Mouse (Mus musculus): ENCODE results near the gene Gm3336. TPM values are rescaled to one million over a fixed set of nuclear protein-coding genes. Genes with fewer than 3 reads are reported as not detected.

Gene Gm3336
- total RNA-seq, 1 experiment: 1.8 TPM

DNA sequence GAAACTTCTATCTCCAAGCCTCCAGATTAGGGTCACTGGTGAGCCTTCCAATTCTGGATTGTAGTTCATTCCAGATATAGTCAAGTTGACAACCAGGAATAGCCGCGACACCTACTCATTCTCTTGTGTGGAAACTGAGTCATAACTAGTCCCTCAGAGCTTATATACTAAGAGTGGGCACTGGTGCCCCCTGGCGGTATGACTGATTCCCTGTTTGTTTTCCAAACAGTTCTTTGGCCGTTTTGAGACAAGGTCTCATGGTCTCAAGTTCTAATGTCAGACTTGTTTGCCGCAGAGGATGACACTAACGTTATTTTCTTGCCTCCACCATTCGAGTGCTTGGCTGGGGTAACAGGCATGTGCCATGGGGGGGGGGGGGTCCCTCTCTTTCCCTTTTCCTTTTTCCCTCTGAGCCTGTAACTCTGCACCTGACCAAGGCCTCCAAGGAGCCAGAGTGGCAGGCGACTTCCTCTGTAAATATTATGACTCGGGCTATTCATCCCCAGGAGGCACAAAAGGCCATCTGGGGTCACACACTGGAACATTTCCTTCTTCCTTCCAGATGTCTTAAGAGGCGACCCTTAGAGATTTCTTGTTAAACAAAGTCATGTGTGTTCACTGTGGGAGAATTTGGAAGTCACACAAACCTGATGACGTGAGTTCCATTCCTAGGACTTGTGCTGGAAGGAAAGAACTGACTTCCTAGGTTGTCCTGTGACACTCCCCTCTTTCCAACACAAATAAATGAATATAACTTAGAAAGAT is 33.8 kb downstream of the Gm3336 start:
- no peaks in the 10 kb centered on the region for H3K9me3 ChIP-seq (ENCODE audit: control insufficient read depth, insufficient read depth, low read depth, low read length)
- no peak overlapping the region for H3K27ac ChIP-seq (ENCODE audit: insufficient read depth, low read depth, low read length, poor library complexity, severe bottlenecking)

DNA sequence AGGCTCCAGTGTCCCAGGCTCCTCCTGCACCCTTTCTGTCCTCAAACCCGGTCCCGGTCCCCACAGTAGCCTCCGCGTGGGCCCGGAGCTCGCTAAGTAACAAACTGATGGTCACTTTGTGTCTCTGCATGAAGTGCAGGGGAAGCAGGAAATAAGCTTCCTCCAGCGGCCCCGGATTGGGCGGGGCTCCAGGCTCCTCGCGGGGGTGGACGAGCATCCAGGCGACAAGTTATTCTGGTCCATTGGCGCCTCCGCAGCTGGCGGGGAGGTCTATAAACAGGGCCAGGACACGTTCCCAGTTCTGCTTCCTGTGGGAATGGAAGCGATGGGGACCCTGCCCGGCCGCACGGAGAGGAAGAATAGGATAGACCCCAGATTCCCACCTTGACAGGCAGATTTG is 34.8 kb downstream of the Gm3336 start:
- no peak for DNase-seq (ENCODE audit: low read depth, low spot score)
- no peak overlapping the region for H3K27ac ChIP-seq (ENCODE audit: insufficient read depth, low read depth, low read length, poor library complexity, severe bottlenecking)
- no peaks in the 10 kb centered on the region for H3K9me3 ChIP-seq (ENCODE audit: control insufficient read depth, insufficient read depth, low read depth, low read length)
- peak overlapping the region; percentile 33; the same call in 1 of the 2 replicates for H3K9ac ChIP-seq (ENCODE audit: insufficient read depth, low read depth, low read length, poor library complexity, severe bottlenecking)
- H3K36me3 ChIP-seq (ENCODE audit: control insufficient read depth, insufficient read depth, low read length, poor library complexity, severe bottlenecking): no peaks in the 10 kb centered on the region; the same call in 1 of the 2 replicates
- H3K4me3 ChIP-seq (ENCODE audit: insufficient read depth in 1 of 2, low read depth in 1 of 2, low read length in 2 of 2, poor library complexity in 1 of 2, severe bottlenecking in 1 of 2): peak overlapping the region; percentile 42 to 56
- H3K4me1 ChIP-seq (ENCODE audit: control insufficient read depth in 2 of 2, insufficient read depth in 2 of 2, low read length in 2 of 2, poor library complexity in 1 of 2): peaks cover 2 to 12% of the 10 kb centered on the region in 2 experiments; a peak in 2 of 4 replicates
- TF ChIP-seq HCFC1 (IDR thresholded peaks at IDR 0.05; ENCODE audit: borderline replicate concordance, insufficient read depth, low read length): no peak
- no peak for TF ChIP-seq MAFK (IDR thresholded peaks at IDR 0.05; ENCODE audit: insufficient read depth, low read depth, low read length)
- no peak for TF ChIP-seq ZNF384 (IDR thresholded peaks at IDR 0.05; ENCODE audit: low read depth, low read length)
- TF ChIP-seq ZC3H11A (IDR thresholded peaks at IDR 0.05; ENCODE audit: borderline replicate concordance, low read depth, low read length): no peak
- no peak for TF ChIP-seq CHD2 (IDR thresholded peaks at IDR 0.05; ENCODE audit: low read depth, low read length)
- in situ Hi-C loops (cut with MboI; ENCODE audit: low sequenced_read_pairs in 2 of 2, unreplicated experiment in 2 of 2): loop anchor here in 1 of 2 experiments (5.0 kb wide), 1 partner anchor 36 kb away; the partner anchor contains the start of gene Gm3336

More for the DNA sequence above, 33.8 kb downstream of the Gm3336 start:
- H3K9ac ChIP-seq (ENCODE audit: insufficient read depth, low read depth, low read length, poor library complexity, severe bottlenecking): no peak overlapping the region
- peaks cover 2 to 14% of the 10 kb centered on the region in 2 experiments; a peak in 2 of 4 replicates for H3K4me1 ChIP-seq (ENCODE audit: control insufficient read depth in 2 of 2, insufficient read depth in 2 of 2, low read length in 2 of 2, poor library complexity in 1 of 2)
- DNase-seq (ENCODE audit: low read depth, low spot score): peak; percentile 72
- no peaks in the 10 kb centered on the region for H3K36me3 ChIP-seq (ENCODE audit: control insufficient read depth, insufficient read depth, low read length, poor library complexity, severe bottlenecking)
- TF ChIP-seq ZNF384 (IDR thresholded peaks at IDR 0.05; ENCODE audit: low read depth, low read length) (no peak), MAFK (IDR thresholded peaks at IDR 0.05; ENCODE audit: insufficient read depth, low read depth, low read length) (no peak), HCFC1 (IDR thresholded peaks at IDR 0.05; ENCODE audit: borderline replicate concordance, insufficient read depth, low read length) (no peak), ZC3H11A (IDR thresholded peaks at IDR 0.05; ENCODE audit: borderline replicate concordance, low read depth, low read length) (no peak)
- in situ Hi-C loops (cut with MboI; ENCODE audit: low sequenced_read_pairs in 2 of 2, unreplicated experiment in 2 of 2): loop anchor here in 1 of 2 experiments (5.0 kb wide), 1 partner anchor 35 kb away; the partner anchor contains the start of gene Gm3336
- H3K4me3 ChIP-seq (ENCODE audit: insufficient read depth in 1 of 2, low read depth in 1 of 2, low read length in 2 of 2, poor library complexity in 1 of 2, severe bottlenecking in 1 of 2): no peak overlapping the region

DNA sequence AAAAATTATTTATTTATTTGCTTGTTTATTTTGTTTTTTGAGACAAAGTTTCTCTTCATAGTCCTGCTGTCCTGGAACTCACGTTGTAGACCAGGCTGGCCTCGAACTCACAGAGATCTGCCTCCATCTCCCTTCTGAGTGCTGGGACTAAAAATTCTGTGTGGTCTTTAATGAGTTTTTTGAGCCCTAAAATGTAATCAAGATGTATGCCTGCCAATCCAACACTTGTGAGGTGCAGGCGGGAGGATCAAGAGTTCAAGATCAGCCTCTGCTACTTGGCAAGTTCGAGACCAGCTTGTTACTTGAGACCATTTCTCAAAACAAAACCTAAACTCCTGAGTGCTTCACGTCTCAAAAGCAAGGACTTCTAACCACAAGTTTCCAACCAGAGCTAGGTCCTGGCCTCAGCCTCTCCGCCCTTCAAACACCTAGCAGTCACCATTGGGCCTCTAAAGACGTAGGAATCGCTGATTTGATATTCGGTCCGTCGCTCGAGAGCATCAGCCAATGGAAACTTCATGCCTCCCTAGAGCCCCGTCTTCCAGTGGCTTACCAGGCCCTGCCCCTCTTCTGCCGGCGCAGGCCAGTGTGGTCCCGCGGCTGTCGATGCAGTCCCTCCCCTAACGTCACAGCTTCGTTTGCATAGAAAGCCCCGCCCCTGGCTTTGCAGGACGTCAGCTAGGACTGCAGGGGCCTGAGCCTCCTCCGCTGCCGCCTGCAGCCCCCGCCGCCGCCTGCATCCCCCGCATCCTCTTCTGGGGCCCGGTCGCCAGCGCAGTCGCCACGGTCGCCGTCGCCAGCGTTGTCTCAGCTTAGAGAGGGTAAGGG is 35.9 kb downstream of the Gm3336 start, which contains the start of gene Rab3a:
Rab3a (plus strand) TSS at position 637 of the 828 bp plus-strand sequence.
- peak; percentile 92 for TF ChIP-seq CHD2 (IDR thresholded peaks at IDR 0.05; ENCODE audit: low read depth, low read length)
- TF ChIP-seq MAFK (IDR thresholded peaks at IDR 0.05; ENCODE audit: insufficient read depth, low read depth, low read length): no peak
- TF ChIP-seq HCFC1 (IDR thresholded peaks at IDR 0.05; ENCODE audit: borderline replicate concordance, insufficient read depth, low read length): no peak
- Histone ChIP-seq H3K4me3 (ENCODE audit: insufficient read depth in 1 of 2, low read depth in 1 of 2, low read length in 2 of 2, poor library complexity in 1 of 2, severe bottlenecking in 1 of 2) (peak within 1 kb of the TSS; percentile 70 to 90), H3K36me3 (ENCODE audit: control insufficient read depth, insufficient read depth, low read length, poor library complexity, severe bottlenecking) (peaks cover 3% of the 10 kb centered on the region; the same call in 1 of the 2 replicates), H3K27ac (ENCODE audit: insufficient read depth, low read depth, low read length, poor library complexity, severe bottlenecking) (no peak within 1 kb of the TSS), H3K9me3 (ENCODE audit: control insufficient read depth, insufficient read depth, low read depth, low read length) (no peaks in the 10 kb centered on the region), H3K9ac (ENCODE audit: insufficient read depth, low read depth, low read length, poor library complexity, severe bottlenecking) (peak within 1 kb of the TSS; percentile 49), H3K4me1 (ENCODE audit: control insufficient read depth in 2 of 2, insufficient read depth in 2 of 2, low read length in 2 of 2, poor library complexity in 1 of 2) (peaks cover 4 to 13% of the 10 kb centered on the region in 2 experiments; a peak in 3 of 4 replicates)
- in situ Hi-C loops (cut with MboI; ENCODE audit: low sequenced_read_pairs in 2 of 2, unreplicated experiment in 2 of 2): loop anchor here in 1 of 2 experiments (5.0 kb wide), 1 partner anchor 37 kb away; the partner anchor contains the start of gene Gm3336
- DNase-seq (ENCODE audit: low read depth, low spot score): peak; percentile 95

- H3K27ac ChIP-seq (ENCODE audit: insufficient read depth, low read depth, low read length, poor library complexity, severe bottlenecking): no peak overlapping the region
- peaks cover 3% of the 10 kb centered on the region; the same call in 1 of the 2 replicates for H3K36me3 ChIP-seq (ENCODE audit: control insufficient read depth, insufficient read depth, low read length, poor library complexity, severe bottlenecking)
- no peak for DNase-seq (ENCODE audit: low read depth, low spot score)
- no peaks in the 10 kb centered on the region for H3K9me3 ChIP-seq (ENCODE audit: control insufficient read depth, insufficient read depth, low read depth, low read length)
- H3K9ac ChIP-seq (ENCODE audit: insufficient read depth, low read depth, low read length, poor library complexity, severe bottlenecking): peak overlapping the region; percentile 49
- TF ChIP-seq MAFK (IDR thresholded peaks at IDR 0.05; ENCODE audit: insufficient read depth, low read depth, low read length): no peak
- TF ChIP-seq ZNF384 (IDR thresholded peaks at IDR 0.05; ENCODE audit: low read depth, low read length): no peak
- TF ChIP-seq ZC3H11A (IDR thresholded peaks at IDR 0.05; ENCODE audit: borderline replicate concordance, low read depth, low read length): no peak
- TF ChIP-seq CHD2 (IDR thresholded peaks at IDR 0.05; ENCODE audit: low read depth, low read length): no peak
- no peak for TF ChIP-seq HCFC1 (IDR thresholded peaks at IDR 0.05; ENCODE audit: borderline replicate concordance, insufficient read depth, low read length)
- in situ Hi-C loops (cut with MboI; ENCODE audit: low sequenced_read_pairs in 2 of 2, unreplicated experiment in 2 of 2): loop anchor here (5.0 kb wide), 1 partner anchor 38 kb away; the partner anchor contains the start of gene Gm3336 (in 2 of the 2)
- H3K4me1 ChIP-seq (ENCODE audit: control insufficient read depth in 2 of 2, insufficient read depth in 2 of 2, low read length in 2 of 2, poor library complexity in 1 of 2): peaks cover 6 to 15% of the 10 kb centered on the region in 2 experiments; a peak in 3 of 4 replicates
- peak overlapping the region; percentile 70 to 90 for H3K4me3 ChIP-seq (ENCODE audit: insufficient read depth in 1 of 2, low read depth in 1 of 2, low read length in 2 of 2, poor library complexity in 1 of 2, severe bottlenecking in 1 of 2)
Measured at GRCm38 (mm10) chr8:70754871-70755660, 36.7 kb downstream of the Gm3336 start.

All from ES-E14 (cell line).